Mouse (Mus musculus): Measurements from ENCODE around the gene Spp1. TPM values are rescaled to one million over a fixed set of nuclear protein-coding genes. Genes with fewer than 3 reads are reported as not detected.
"Not testable (repeated sequence)": the region's sequence is repeated elsewhere in the genome, so short reads cannot be mapped to it uniquely, and the experiment has no call there.

Spp1 gene
- polyA plus RNA-seq, 1 experiment: 0.99 TPM

GRCm38 (mm10) chr5:104433968-104434565 is 851 bp upstream of the Spp1 start:
- no peak for DNase-seq (ENCODE audit: low spot score)

- no peak for DNase-seq (ENCODE audit: low spot score)
Observed at GRCm38 (mm10) chr5:104436406-104437076, 1.6 kb downstream of the Spp1 start.

GRCm38 (mm10) chr5:104442396-104442795 is 7.5 kb downstream of the Spp1 start:
- DNase-seq (ENCODE audit: low spot score): no peak

DNA sequence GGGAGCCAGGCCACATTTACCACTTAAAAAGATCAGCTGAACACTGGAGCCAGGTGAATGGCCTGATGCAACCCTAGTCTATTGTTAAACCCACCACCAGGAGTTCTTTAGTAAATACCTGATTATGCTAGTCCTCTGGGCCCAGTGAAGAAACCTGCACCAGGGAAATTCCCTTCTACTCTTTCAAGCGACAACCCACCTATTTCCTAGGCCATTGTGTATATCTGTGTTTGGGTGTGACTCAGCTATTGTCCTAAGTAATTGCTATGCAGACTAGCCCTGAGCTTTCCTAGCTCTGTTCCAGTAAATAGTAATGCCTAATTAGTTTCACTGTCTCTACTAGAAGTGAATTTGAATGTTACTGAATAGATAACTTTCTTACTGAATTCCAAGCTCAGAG is 7.9 kb downstream of the Spp1 start:
- no peak for DNase-seq (ENCODE audit: low spot score)

DNA sequence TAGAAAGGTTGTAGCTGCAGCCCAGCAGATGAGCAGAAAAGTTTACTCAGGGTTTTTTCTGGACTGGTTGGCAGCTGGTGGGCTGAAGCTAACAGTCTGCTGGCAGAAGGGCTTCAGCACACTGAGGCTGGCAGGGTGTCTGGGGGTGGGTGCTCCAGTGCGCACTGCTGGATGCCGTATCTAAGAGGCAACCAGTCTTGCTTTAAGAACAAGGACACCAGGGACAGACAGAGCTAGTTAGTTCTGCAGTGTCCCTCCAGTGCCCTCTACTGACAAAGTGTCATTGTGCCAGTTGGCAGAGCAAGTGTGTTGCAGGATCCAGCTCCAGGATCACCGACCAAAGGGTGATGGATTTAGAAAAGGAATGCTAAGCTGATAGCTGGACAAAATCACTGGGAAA is 11.2 kb downstream of the Spp1 start:
- no peak for DNase-seq (ENCODE audit: low spot score)

- not testable (repeated sequence) for DNase-seq (ENCODE audit: low spot score)
Observed at GRCm38 (mm10) chr5:104448346-104448745, 13.4 kb downstream of the Spp1 start.

DNA sequence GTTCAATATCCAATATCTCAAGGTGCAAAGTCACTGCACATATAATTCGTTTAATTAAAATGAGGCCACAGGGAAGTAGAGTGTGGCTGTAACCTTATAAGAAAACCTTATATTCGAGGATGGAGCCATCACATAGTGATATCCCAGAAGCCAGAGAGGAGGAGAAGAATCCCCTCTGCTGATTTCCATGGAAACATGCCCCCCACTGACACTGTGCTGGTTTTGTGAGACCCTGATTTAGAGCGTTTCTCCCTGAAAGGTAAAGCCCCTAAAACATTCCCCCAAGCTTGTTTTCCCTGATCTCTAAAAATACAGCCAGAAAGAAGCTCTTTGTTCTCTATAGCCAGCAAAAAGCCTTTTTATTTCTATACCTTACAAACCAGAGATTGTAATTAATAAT is 14.6 kb downstream of the Spp1 start:
- no peak for DNase-seq (ENCODE audit: low spot score)

- DNase-seq (ENCODE audit: low spot score): no peak
Observed at GRCm38 (mm10) chr5:104453075-104453474, 18.2 kb downstream of the Spp1 start.

DNA sequence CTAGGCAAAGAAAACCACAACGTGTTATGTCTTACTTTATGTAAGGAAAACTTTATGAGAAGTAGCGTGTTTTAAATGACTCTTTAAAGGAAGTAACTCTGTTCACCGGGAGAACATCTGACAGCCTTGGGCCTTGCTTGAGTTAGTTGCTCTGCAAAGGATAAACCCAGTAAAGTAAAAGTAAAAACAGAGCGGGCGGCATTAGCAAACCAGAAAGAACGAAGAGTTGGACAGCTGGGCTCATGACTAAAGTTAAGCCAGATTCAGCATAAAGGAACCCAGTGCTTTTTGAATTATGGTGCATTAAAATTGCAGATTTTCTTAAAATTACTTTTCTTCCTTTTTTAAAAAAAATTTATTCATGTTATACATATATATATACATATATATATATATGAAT is 19.6 kb downstream of the Spp1 start:
- DNase-seq (ENCODE audit: low spot score): no peak

DNA sequence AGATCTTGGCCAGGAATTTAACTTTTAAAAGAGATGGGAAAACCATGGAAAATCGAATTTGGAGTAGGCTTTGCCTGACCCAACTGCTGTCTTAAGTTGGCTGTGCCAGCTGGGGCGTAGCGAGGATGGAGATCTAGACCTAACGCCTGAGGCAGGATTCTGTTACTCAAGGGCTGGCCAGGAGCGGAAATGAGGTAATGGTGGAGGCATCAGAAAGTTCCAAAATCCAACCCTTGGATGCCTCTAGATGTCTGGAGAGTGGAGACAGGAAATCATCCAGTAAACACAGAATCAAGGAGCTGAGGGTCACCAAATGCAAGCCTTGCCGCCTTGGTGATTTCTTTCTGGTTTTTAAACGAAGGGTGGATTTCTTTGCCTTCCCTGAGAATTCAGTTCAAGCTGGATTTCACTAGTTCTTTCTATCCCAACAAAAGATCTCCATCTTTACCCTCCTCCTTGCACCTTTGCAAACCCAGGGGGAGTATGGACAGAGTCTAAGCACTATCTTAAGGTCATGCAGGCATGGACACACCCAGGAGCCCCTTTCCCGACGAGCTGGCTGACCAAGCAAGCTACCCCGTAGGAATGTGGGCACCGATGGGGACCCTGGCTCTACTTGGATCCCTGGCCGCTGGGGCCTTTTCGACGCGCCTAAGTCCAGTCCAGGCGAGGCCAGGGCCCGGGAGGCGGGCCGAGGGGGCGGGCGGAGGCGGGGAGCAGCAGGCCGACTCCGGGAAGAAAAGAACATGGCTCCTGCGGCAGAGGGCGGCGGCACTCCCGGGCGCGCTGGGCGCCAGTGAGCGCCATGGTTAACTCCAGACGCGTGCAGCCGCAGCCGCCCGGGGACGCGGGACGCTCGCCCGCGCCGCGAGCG is 24.2 kb downstream of the Spp1 start, which contains the start of gene Pkd2:
TSS of gene Pkd2 (plus strand) at position 619 of the 874 bp plus-strand sequence.
- peak; percentile 59 for DNase-seq (ENCODE audit: low spot score)

GRCm38 (mm10) chr5:104459706-104460455 is 25.0 kb downstream of the Spp1 start:
- DNase-seq (ENCODE audit: low spot score): peak; percentile 52

- no peak for DNase-seq (ENCODE audit: low spot score)
Observed at GRCm38 (mm10) chr5:104460456-104460838, 25.5 kb downstream of the Spp1 start.

DNA sequence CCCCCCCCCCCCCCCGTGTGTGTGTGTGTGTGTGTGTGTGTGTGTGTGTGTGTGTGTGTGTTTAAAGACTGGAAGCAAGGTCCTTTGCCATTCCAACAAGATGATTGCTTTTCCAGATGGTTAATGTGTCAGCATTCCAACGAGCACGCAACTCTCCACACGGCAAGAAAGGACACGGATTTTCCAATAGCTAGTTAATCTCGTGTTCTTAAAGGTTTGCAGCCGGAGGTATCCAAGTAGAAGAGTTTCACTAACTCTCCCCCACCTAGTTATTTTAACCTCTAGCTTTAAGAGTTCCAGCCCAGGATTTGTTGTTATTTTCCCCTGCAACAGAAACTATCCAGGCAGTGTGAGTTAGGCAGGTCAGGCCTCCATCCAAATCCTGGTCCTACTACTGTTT is 25.9 kb downstream of the Spp1 start:
- DNase-seq (ENCODE audit: low spot score): no peak

DNA sequence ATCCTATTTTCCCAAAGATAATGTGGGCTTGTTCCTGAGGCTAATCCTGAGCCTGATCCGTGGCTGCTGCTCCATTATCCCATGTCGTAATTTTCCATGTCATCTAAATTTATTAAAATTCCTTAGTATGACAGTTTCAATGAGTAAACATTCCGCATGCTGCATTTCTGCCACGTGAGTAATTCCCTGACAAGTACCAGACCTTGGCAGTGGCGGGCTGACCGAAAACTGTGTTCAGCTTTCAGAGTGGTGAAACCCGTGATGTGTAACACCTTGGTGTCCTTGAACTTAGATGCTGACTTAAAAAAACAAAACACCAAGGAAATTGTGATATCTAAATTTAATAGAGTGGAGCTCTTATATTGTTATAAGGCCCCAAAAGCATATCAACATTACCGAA is 30.4 kb downstream of the Spp1 start:
- no peak for DNase-seq (ENCODE audit: low spot score)

DNA sequence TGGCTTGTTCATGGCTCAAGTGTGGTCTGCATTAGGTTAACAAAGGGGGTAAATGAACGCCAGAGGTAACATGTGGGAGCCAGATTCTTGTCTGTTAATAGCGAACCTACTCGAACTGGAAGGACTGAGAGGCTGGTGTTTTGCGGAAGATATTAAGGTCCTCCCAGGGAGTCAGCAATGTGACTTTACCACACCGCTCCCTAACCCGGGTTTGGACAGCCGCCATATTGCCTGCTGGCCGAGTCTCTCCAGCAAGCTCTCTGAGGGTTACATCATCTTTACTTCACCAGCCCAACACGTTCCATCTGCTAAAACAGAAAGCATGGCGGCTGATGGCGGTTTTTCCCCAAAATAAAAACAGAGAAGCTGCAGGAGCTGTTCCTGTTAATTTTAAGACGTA is 30.8 kb downstream of the Spp1 start:
- no peak for DNase-seq (ENCODE audit: low spot score)

- DNase-seq (ENCODE audit: low spot score): no peak
Observed at GRCm38 (mm10) chr5:104466816-104467215, 31.9 kb downstream of the Spp1 start.

DNA sequence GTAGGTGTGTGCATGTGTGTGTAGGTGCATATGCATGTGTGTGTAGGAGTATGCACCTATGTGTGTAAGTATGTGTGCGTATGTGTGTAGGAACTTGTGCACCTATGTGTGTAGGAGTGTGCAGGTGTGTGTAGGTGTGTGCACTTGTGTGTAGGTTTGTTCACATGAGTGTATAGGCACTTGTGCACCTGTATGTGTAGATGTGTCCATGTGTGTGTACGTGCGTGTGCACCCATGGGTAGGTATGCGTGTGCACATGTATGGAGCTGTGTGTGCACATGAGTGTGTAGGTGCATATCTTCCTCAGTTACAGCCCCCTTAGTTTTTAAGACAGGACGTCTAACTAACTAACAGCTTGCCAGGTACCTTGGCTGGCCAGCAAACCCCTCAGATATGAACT is 33.7 kb downstream of the Spp1 start:
- no peak for DNase-seq (ENCODE audit: low spot score)

GRCm38 (mm10) chr5:104470981-104471391 is 36.1 kb downstream of the Spp1 start:
- DNase-seq (ENCODE audit: low spot score): no peak

GRCm38 (mm10) chr5:104472371-104472770 is 37.5 kb downstream of the Spp1 start:
- DNase-seq (ENCODE audit: low spot score): no peak

GRCm38 (mm10) chr5:104480367-104480766 is 45.4 kb downstream of the Spp1 start:
- no peak for DNase-seq (ENCODE audit: low spot score)

GRCm38 (mm10) chr5:104482856-104483255 is 47.9 kb downstream of the Spp1 start:
- DNase-seq (ENCODE audit: low spot score): no peak
